Mouse (Mus musculus) gastrocnemius, adult 2 months (tissue): ENCODE measurements at regions not wholly inside any gene's neighbourhood (a gene's known extent, or its start where the extent isn't known, plus 50 kb on each side); places are given as distances from the start of the nearest gene placed in this dataset.

Experiments used
- DNase-seq: peaks from one replicate; pipeline ENCODE4 v3.0.0; 2022
- H3K27ac ChIP-seq: fragments of 200-600 bp; 2 replicates; pipeline ENCODE4 v1.8.1; 2022; ENCODE audit warnings: mild to moderate bottlenecking
- H3K4me3 ChIP-seq: fragments of 200-600 bp; 2 replicates; pipeline ENCODE4 v1.8.1; 2022; ENCODE audit warnings: mild to moderate bottlenecking, moderate library complexity
- CTCF ChIP-seq: fragments of 200-600 bp; IDR thresholded peaks from 2 replicates; pipeline ENCODE4 v1.8.1; 2022; ENCODE audit warnings: antibody characterized with exemption, mild to moderate bottlenecking, moderate library complexity
- intact Hi-C: fragments of 180-260 bp; cut with DNase I; formaldehyde crosslinking; loops from one replicate; pipeline ENCODE4 v1.15.1; 2025

GRCm38 (mm10) chr6:147919697-147920096 lies 127.4 kb upstream of the Far2 start:
- TF ChIP-seq CTCF: no peak
- intact Hi-C loops: no loop called here
- no peak overlapping the region for H3K4me3 ChIP-seq
- DNase-seq: no peak
- H3K27ac ChIP-seq: no peak overlapping the region

GRCm38 (mm10) chr6:147921091-147921490 lies 126.0 kb upstream of the Far2 start:
- no peak for DNase-seq
- H3K4me3 ChIP-seq: no peak overlapping the region
- no peak overlapping the region for H3K27ac ChIP-seq
- intact Hi-C loops: no loop called here
- no peak for TF ChIP-seq CTCF

- Histone ChIP-seq H3K27ac (no peak overlapping the region), H3K4me3 (no peak overlapping the region)
- DNase-seq: no peak
- no peak for TF ChIP-seq CTCF
- intact Hi-C loops: no loop called here
Measured at GRCm38 (mm10) chr6:147922506-147922905, 124.6 kb upstream of the Far2 start.

GRCm38 (mm10) chr6:147923246-147923645 lies 123.8 kb upstream of the Far2 start:
- no peak for DNase-seq
- Histone ChIP-seq H3K27ac (no peak overlapping the region), H3K4me3 (no peak overlapping the region)
- intact Hi-C loops: no loop called here
- no peak for TF ChIP-seq CTCF

GRCm38 (mm10) chr6:147928951-147929350 lies 118.1 kb upstream of the Far2 start:
- no peak overlapping the region for H3K27ac ChIP-seq
- TF ChIP-seq CTCF: no peak
- no peak overlapping the region for H3K4me3 ChIP-seq
- intact Hi-C loops: no loop called here
- no peak for DNase-seq

GRCm38 (mm10) chr6:147944020-147944419 lies 103.0 kb upstream of the Far2 start:
- no peak overlapping the region for H3K4me3 ChIP-seq
- intact Hi-C loops: loop anchor here (10.0 kb wide), 1 partner anchor 119 kb away; no protein-coding TSS in a partner anchor
- peak overlapping the region; percentile 6 for H3K27ac ChIP-seq
- DNase-seq: no peak
- no peak for TF ChIP-seq CTCF

- Histone ChIP-seq H3K27ac (peak overlapping the region; percentile 31; the same call in 1 of the 2 replicates), H3K4me3 (no peak overlapping the region)
- TF ChIP-seq CTCF: no peak
- intact Hi-C loops: loop anchor here (10.0 kb wide), 1 partner anchor 120 kb away; no protein-coding TSS in a partner anchor
- DNase-seq: peak; percentile 49
Measured at GRCm38 (mm10) chr6:147944940-147945676, 102.0 kb upstream of the Far2 start.

GRCm38 (mm10) chr6:147947997-147948396 lies 99.1 kb upstream of the Far2 start:
- TF ChIP-seq CTCF: no peak
- Histone ChIP-seq H3K27ac (no peak overlapping the region), H3K4me3 (no peak overlapping the region)
- no peak for DNase-seq
- intact Hi-C loops: loop anchor here (10.0 kb wide), 1 partner anchor 123 kb away; no protein-coding TSS in a partner anchor

- intact Hi-C loops: no loop called here
- no peak for DNase-seq
- Histone ChIP-seq H3K4me3 (no peak overlapping the region), H3K27ac (no peak overlapping the region)
- TF ChIP-seq CTCF: no peak
Measured at GRCm38 (mm10) chr6:147951642-147952041, 95.4 kb upstream of the Far2 start.

- DNase-seq: no peak
- Histone ChIP-seq H3K27ac (no peak overlapping the region), H3K4me3 (no peak overlapping the region)
- intact Hi-C loops: no loop called here
- peak; percentile 45 for TF ChIP-seq CTCF
Measured at GRCm38 (mm10) chr6:147953058-147953679, 93.9 kb upstream of the Far2 start.

GRCm38 (mm10) chr6:147953753-147954152 lies 93.3 kb upstream of the Far2 start:
- TF ChIP-seq CTCF: no peak
- intact Hi-C loops: no loop called here
- no peak for DNase-seq

GRCm38 (mm10) chr6:147954253-147954652 lies 92.8 kb upstream of the Far2 start:
- no peak for TF ChIP-seq CTCF
- intact Hi-C loops: no loop called here
- Histone ChIP-seq H3K27ac (no peak overlapping the region), H3K4me3 (no peak overlapping the region)
- DNase-seq: no peak

More at GRCm38 (mm10) chr6:147953753-147954152, 93.3 kb upstream of the Far2 start:
- no peak overlapping the region for H3K27ac ChIP-seq
- no peak overlapping the region for H3K4me3 ChIP-seq
